Mouse (Mus musculus) heart, postnatal 4 days (tissue): ENCODE data around the gene Gm9837. TPM values are rescaled to one million over a fixed set of nuclear protein-coding genes. Genes with fewer than 3 reads are reported as not detected.
"Not testable (repeated sequence)": the region's sequence is repeated elsewhere in the genome, so short reads cannot be mapped to it uniquely, and the experiment has no call there.

Source experiments
- DNase-seq: peaks from one replicate; pipeline ENCODE4 v3.0.0; 2021
- total RNA-seq, 2 experiments: library from RNA; stranded (reverse); gene quantifications; 2 replicates each; pipeline ENCODE4 v1.2.3; 2021

Gene Gm9837
- total RNA-seq, 2 experiments from 2014 or later = not detected

DNA sequence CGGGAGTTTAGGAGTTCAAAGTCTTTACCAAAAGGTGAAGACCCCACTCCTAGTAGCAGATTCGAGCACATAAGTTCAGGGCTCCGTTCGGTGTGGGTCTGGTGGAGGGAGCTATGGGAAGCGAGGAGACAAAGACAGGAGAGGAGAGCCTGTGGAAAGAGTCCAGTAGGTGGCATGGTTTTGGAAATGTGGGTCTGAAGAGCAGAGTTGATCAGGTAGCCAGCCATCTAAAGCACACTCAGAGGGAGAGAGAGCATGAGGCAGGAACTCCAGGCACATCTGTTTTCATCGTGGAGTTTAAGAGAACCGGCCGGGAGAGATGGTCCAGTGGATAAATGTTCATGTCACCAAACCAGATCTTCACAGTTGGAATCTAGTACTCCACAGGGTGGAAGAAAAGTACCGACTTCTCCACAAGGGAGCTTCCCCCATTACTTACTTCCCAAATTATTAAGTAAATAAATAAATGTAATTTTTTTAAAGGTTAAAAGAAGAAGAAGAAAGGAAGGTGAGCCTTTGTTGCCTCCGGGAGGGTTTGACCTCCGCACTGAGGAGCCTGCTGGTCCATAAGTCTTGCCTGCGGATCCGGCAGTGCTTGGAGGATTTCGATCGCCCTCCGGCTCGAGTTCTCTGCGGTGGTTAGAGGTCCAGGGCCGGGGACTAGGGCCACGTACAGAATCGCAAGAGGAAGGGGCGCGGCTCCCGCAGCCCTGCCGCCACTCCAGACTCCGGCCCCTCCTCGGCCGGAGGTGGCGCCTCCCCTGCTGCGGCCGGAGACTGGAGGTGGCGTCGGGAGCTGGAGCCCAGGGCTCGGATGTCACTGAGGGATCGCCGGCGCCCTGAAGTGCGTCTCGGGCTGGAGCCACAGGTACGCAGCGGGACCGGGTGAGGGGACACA lies 13.6 kb downstream of the Gm9837 start, which contains the start of the genes Gm10447 and Shroom1:
Gene Gm10447 (minus strand): TSS at position 637 of the 898 bp plus-strand sequence.
Gene Shroom1 (plus strand): TSS at position 732 of the 898 bp plus-strand sequence.
- peak; percentile 66 for DNase-seq

DNA sequence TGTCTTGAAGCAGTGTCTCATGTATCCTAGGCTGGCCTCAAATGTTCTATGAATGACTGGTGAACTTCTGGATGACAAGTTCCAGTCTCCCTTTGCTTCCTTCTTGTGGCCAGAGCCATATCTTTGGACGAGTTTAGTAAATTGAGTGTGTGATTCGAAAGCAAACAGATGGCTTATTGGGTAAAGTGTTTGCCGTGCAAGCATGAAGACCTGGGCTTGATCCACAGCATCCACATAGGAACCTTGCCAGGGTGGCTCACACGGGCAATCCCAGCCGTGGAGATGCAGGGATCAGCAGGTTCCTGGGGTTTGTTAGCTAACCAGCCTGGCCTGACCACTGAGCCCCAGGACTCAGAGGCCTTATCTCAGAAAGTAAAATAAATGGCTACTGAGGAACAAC lies 17.2 kb downstream of the Gm9837 start:
- DNase-seq = no peak

GRCm38 (mm10) chr11:53452396-53452795 lies 17.9 kb downstream of the Gm9837 start:
- no peak for DNase-seq

- DNase-seq = no peak
These were observed 18.9 kb downstream of the Gm9837 start for GRCm38 (mm10) chr11:53451361-53451760.

- DNase-seq = no peak
These were observed 20.1 kb downstream of the Gm9837 start for GRCm38 (mm10) chr11:53450070-53450705.

DNA sequence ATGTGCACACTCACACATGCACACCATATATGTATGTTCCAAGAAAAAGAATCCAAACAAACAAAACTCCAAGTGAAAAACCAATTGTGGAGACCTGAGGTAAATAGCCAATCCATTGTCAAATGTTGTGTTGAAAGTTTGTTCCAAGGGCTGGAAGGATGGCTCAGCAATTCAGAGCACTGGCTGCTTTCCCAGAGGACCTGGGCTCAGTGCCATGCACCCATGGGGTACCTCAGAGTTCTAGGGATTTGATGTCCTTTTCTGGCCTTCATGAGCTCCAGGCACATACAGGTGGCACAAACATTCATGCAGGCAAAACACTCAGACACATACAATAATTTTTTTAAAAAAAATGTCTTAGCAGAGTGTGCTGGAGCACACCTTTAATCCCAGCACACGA lies 21.8 kb downstream of the Gm9837 start:
- peak; percentile 87 for DNase-seq

DNA sequence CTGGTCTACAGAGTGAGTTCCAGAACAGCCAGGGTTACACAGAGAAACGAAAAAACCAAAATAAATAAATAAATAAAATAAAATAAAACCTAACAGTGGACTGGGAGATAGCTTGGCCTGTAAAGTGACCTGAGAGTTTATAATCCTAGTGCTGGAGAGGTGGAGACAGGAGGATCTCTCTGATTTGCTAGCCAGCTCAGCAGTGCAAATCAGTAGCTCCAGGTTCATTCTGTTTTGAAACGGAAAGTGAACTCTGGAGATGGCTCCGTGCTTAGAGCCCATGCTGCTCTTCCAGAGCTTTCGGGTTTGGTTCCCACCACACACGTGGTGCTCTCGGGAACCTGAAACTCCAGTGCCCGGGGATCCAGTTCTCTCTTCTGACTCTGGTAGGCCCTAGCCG lies 22.3 kb downstream of the Gm9837 start:
- no peak for DNase-seq

DNA sequence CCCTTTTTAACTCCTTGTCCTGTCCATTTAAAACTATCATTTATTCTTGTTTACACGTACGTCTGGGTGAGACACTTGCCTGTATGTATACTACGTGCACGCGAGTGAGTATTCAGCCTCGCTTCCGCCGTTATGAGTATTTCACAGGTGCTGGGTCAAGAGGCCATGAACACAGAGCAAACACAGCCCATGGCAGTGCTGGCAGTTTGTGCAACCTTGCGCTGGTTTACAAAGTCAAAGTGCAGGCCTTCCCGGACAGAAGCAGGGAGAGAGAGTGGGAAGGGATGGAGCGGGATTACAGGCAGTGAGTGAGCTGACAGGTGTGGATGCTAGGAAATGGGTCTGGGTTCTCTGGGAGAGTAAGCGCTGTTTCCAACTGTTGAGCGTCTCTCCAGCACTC lies 24.1 kb downstream of the Gm9837 start:
- no peak for DNase-seq

- no peak for DNase-seq
These were observed 24.7 kb downstream of the Gm9837 start for GRCm38 (mm10) chr11:53445562-53445961.

GRCm38 (mm10) chr11:53443861-53444260 lies 26.4 kb downstream of the Gm9837 start:
- DNase-seq = peak; percentile 44

DNA sequence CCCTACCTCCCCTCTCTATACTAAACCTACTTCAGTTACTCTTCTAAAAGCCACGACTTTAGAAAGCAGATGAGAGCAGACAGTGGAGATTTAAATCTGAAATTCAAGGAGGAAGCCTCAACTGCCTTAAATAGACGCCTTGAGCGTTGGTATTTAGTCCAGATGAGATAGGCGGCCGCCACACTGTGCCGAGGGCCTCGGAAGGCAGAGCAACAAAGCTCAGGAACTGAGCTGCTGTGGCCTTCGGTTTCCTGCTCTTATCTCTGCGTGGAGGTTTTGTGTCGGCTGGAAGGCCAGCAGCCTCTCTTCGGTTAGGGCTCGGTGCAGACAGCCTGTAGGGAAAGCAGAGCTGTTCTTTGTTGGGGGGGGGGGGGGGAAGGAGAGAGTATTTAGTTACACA lies 28.4 kb downstream of the Gm9837 start:
- DNase-seq = peak; percentile 37

GRCm38 (mm10) chr11:53436338-53436737 lies 33.9 kb downstream of the Gm9837 start:
- no peak for DNase-seq

DNA sequence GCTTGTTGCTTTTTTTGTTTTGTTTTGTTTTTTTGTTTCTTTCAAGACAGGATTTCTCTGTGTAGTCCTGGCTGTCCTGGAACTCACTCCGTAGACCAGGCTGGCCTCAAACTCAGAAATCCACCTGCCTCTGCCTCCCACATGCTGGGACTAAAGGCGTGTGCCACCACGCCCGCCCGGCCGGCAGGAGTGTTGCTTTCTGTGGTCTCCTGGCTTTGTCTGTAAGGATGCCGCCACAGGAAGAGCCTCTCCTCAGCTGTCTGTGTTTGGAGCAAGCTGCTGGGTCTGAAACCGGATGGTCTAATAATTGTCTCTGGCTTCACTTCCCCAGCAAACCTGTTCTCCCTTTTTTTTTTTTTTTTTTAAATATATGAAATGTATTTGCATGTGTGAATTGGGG lies 34.8 kb downstream of the Gm9837 start:
- DNase-seq = no peak

DNA sequence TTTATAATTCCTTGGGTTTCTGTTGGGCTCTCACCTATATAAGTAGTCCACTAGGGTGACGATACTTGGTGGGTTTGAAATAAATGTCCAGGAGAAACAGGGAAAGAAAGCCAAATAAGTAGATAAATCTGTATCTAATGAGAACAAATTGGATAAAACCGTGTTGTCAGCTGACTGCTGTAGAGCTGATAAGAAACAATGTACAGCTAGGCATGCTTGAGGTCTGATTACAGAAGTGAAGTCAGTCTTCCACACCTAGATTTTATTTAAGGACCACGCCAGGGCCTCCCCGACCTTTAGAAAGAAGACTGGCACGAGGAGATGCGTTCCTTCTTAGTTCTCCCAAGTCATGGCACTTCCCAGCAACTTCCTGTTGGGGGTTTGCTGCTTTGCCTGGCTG lies 37.2 kb downstream of the Gm9837 start:
- DNase-seq = no peak

GRCm38 (mm10) chr11:53431347-53432056 lies 38.8 kb downstream of the Gm9837 start:
- DNase-seq = no peak

DNA sequence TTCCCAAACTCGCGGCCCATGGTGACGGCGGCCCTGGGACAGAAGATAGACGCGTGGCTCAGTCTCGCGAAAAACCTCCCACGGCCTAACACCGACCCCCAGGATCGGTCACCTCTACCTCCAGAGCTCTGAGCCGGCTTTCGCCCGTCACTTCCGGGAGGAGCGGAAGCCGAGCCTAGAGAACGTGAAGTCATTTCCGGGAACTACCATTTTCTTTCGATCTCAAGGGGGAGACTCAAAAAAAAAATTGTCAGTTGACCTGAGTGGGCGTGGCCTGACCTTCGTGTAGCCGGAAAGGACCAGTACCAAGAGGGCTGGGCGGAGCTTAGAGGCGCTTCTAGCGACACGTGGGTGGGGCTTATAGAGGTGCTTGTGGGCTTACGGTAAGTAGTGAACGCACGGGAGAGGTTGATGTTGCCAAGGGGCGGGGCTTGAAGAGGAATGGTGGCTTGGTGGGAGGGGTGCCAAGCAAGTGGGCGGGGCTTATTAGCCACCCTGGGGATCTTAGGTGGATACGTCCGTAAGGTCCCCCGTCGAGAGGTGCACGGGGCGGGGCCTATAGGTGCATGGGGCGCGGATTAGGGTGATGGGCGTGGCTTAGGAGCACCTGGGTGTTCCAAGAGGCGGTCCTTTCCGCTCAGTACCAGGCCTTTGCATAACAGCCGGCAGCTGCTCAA lies 39.5 kb downstream of the Gm9837 start, which contains the start of the genes Uqcrq and Gdf9:
Gene Uqcrq (minus strand): TSS at position 162 of the 677 bp plus-strand sequence.
Gene Gdf9 (plus strand): TSS at position 354 of the 677 bp plus-strand sequence.
- peak; percentile 97 for DNase-seq

DNA sequence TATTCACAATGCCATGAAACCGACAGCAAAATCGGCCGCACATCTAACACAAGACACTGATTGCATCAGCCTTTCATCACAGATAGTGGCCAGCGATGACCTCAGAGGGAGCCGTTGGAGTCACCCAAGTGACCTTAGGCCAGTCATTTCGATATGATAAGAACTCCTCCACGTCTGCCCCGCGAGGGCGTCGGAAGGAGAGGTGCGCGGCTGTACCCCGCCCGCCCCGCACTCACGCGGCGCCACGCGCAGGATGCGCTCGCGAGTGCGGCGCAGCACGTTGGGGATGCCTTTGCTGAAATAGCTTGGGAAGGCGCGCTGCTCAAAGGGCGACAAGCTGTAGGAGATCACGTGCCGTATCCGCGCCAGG lies 40.0 kb downstream of the Gm9837 start:
- DNase-seq = no peak

- no peak for DNase-seq
These were observed 41.1 kb downstream of the Gm9837 start for GRCm38 (mm10) chr11:53429182-53429581.

DNA sequence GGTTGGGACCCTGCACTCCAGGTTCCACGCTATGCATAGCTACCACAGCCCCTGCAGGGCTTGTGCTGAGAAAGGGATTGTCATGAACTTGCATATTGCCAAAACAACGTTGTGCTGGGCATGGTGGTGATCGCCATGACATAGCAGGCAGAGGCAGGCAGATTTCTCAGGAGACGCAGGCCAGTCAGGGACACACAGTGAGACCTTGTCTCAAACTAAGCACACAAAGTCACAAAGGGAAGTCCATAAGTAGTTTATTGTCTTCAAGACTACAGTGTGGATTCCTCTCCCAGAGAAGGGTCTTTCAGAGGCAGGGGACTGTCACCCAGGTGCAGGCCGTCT lies 41.6 kb downstream of the Gm9837 start:
- no peak for DNase-seq

GRCm38 (mm10) chr11:53427993-53428715 lies 42.1 kb downstream of the Gm9837 start:
- DNase-seq = no peak

- not testable (repeated sequence) for DNase-seq
These were observed 43.4 kb downstream of the Gm9837 start for GRCm38 (mm10) chr11:53426914-53427313.
